Mouse (Mus musculus) hindbrain, embryonic 14.5 days (tissue): ENCODE measurements around the gene Gm20662. TPM values are rescaled to one million over a fixed set of nuclear protein-coding genes. Genes with fewer than 3 reads are reported as not detected.

Experiments
- ATAC-seq: fragments of 200-750 bp; cut with Nextera tagmentation; 2 replicates; pipeline ENCODE4 v1.8.0; 2017; ENCODE audit warnings: moderate number of reproducible peaks, mild to moderate bottlenecking, moderate TSS enrichment, moderate library complexity; ENCODE audit not compliant: low FRiP score
- DNase-seq: peaks from one replicate; pipeline ENCODE4 v3.0.0-alpha.2; 2015; ENCODE audit warnings: low spot score
- H3K27ac ChIP-seq: fragments of 300-500 bp; sonication (generic); 2 replicates; pipeline ENCODE4 v1.5.1; 2014; ENCODE audit warnings: mild to moderate bottlenecking, moderate library complexity
- H3K27me3 ChIP-seq: fragments of 300-500 bp; sonication (generic); 2 replicates; pipeline ENCODE4 v1.6.1; 2014; ENCODE audit warnings: mild to moderate bottlenecking, low read length, mixed read lengths; ENCODE audit not compliant: control insufficient read depth, insufficient read depth
- H3K36me3 ChIP-seq: fragments of 300-500 bp; sonication (generic); replicated peaks from 2 replicates; pipeline ENCODE4 v1.6.1; 2014; ENCODE audit not compliant: control insufficient read depth, insufficient read depth
- H3K4me1 ChIP-seq: fragments of 300-500 bp; sonication (generic); replicated peaks from 2 replicates; pipeline ENCODE4 v1.6.1; 2014; ENCODE audit warnings: antibody characterized with exemption, low read length, mixed read lengths; ENCODE audit not compliant: control insufficient read depth, insufficient read depth
- H3K4me2 ChIP-seq: fragments of 300-500 bp; sonication (generic); replicated peaks from 2 replicates; pipeline ENCODE4 v1.6.1; 2014; ENCODE audit warnings: mild to moderate bottlenecking, moderate library complexity
- H3K4me3 ChIP-seq: fragments of 300-500 bp; sonication (generic); replicated peaks from 2 replicates; pipeline ENCODE4 v1.5.1; 2014; ENCODE audit warnings: mild to moderate bottlenecking, low read length
- H3K9ac ChIP-seq: fragments of 300-500 bp; sonication (generic); 2 replicates; pipeline ENCODE4 v1.6.1; 2014
- H3K9me3 ChIP-seq: fragments of 300-500 bp; sonication (generic); 2 replicates; pipeline ENCODE4 v1.6.1; 2016; ENCODE audit warnings: low read length; ENCODE audit not compliant: control insufficient read depth
- WGBS: fragments of 180-500 bp; shearing (Covaris S2); extraction: QIAGEN DNeasy Blood & Tissue Kit; methylation state at CpG from one replicate; pipeline ENCODE4 v1.1.7; 2014; 5-methylcytosine and 5-hydroxymethylcytosine counted together
- polyA plus RNA-seq: library from polyadenylated mRNA; unstranded; fragments of >200 nt; fragmentation: Nextera tagmentation; extraction: Ambion mirVana; gene quantifications from 2 replicates; pipeline ENCODE4 v1.2.1, GENCODE M21; 2014

The Gm20662 gene
- polyA plus RNA-seq, 1 experiment from 2014 or later = 0.68 TPM

DNA sequence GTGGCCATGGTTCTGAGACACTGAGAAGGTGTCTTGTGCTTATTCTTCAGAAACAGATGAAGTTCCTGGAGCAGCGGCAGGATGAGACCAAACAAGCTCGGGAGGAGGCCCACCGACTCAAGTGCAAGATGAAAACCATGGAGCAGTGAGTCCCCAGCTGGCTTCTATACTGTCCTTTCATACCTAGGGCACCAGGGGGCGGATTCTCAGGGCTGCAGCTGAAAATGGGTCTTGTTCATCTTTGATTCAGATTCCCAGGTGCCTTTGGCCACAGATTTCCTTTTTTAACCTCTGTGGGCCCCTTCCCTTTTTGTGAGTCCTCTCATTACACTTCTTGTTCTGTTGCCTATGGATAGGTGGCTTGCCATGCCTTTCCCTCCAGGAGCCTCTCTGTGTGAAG is 35.2 kb upstream of the Gm20662 start:
- Histone ChIP-seq H3K36me3 (no peaks in the 10 kb centered on the region; the same call in 1 of the 2 replicates), H3K9me3 (no peaks in the 10 kb centered on the region), H3K27me3 (no peaks in the 10 kb centered on the region), H3K27ac (peak overlapping the region; percentile 84), H3K4me3 (no peak overlapping the region), H3K4me2 (no peak overlapping the region; the same call in 1 of the 2 replicates), H3K4me1 (peaks cover 16% of the 10 kb centered on the region), H3K9ac (no peak overlapping the region)
- DNase-seq (no peak), ATAC-seq (no peak)
- WGBS = 80% methylated on average over 4 of the region's 4 CpGs

DNA sequence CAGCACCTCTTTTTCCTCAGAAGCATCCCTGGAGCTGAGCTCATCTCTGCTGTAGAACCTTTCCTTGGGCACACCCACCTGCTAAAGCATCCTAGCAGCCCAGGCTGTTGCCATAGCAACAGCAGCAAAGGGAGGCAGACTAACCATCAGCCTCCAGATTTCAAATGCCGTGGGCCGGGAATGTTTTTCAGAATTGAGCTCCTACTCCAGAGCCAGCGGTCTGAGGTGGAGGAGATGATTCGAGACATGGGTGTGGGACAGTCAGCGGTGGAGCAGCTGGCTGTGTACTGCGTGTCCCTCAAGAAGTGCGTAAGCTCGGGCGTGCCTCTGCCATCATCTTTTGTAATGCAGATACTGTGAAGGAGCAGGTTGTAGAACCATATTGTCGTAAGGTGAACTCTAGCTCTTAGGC is 34.8 kb upstream of the Gm20662 start:
- Histone ChIP-seq H3K4me2 (peak overlapping the region; percentile 39), H3K9me3 (no peaks in the 10 kb centered on the region), H3K9ac (no peak overlapping the region), H3K4me1 (peaks cover 16% of the 10 kb centered on the region), H3K27ac (peak overlapping the region; percentile 84), H3K36me3 (no peaks in the 10 kb centered on the region; the same call in 1 of the 2 replicates), H3K4me3 (no peak overlapping the region), H3K27me3 (no peaks in the 10 kb centered on the region)
- 59% methylated on average over 10 of the region's 10 CpGs for WGBS
- DNase-seq = peak; percentile 67
- ATAC-seq = peak; percentile 44; the same call in 1 of the 2 replicates

DNA sequence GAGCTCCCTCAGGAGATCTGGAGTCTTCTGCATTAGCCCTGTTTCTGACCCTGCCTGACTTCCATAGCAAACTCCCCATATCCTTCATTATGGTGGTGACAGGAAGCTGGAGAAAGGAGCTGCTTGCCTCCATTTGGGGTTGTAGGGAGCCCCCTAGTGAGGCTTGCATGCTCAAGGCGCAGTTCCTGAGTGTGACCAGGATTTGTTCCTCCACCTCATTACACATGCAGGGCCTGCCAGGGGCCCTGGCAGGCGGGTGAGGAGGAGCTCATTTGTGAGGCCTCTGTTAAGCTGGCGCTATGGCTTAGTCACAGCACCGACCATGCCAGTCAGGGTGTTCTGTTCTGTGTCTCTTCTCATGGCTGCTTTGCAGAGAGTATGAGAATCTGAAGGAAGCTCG is 34.3 kb upstream of the Gm20662 start:
- ATAC-seq (peak; percentile 49; the same call in 1 of the 2 replicates), DNase-seq (peak; percentile 52)
- Histone ChIP-seq H3K4me1 (peaks cover 16% of the 10 kb centered on the region), H3K27me3 (no peaks in the 10 kb centered on the region), H3K9ac (no peak overlapping the region), H3K4me2 (peak overlapping the region; percentile 39; the same call in 1 of the 2 replicates), H3K9me3 (no peaks in the 10 kb centered on the region), H3K4me3 (no peak overlapping the region), H3K36me3 (no peaks in the 10 kb centered on the region; the same call in 1 of the 2 replicates), H3K27ac (peak overlapping the region; percentile 84)
- WGBS = 45% methylated on average over 5 of the region's 5 CpGs

DNA sequence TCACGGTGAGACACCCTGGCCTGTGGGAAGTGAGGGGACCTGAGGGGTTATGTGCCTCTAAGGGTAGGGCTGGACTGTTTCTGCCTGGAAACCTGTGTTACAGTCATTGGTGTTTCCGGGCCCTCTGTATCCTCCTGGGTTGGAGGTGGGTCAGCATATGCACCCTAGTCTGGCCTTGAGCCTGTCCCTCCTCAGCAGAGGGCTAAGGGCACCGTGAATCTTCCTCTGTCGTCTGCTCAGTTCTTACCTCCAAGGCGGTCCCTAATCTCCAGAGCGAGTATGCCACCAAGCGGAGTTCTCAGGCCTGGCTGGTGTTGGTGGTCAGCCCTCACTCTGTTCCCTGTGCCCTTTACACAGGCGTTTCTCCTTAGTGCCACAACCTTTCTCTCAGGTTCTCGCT is 33.2 kb upstream of the Gm20662 start:
- no peaks in the 10 kb centered on the region for H3K9me3 ChIP-seq
- H3K27ac ChIP-seq = no peak overlapping the region
- H3K36me3 ChIP-seq = no peaks in the 10 kb centered on the region
- H3K27me3 ChIP-seq = no peaks in the 10 kb centered on the region
- H3K4me1 ChIP-seq = peaks cover 16% of the 10 kb centered on the region
- 94% methylated on average over 9 of the region's 9 CpGs for WGBS
- no peak overlapping the region for H3K4me2 ChIP-seq
- H3K9ac ChIP-seq = no peak overlapping the region
- no peak for DNase-seq
- no peak overlapping the region for H3K4me3 ChIP-seq
- no peak for ATAC-seq

DNA sequence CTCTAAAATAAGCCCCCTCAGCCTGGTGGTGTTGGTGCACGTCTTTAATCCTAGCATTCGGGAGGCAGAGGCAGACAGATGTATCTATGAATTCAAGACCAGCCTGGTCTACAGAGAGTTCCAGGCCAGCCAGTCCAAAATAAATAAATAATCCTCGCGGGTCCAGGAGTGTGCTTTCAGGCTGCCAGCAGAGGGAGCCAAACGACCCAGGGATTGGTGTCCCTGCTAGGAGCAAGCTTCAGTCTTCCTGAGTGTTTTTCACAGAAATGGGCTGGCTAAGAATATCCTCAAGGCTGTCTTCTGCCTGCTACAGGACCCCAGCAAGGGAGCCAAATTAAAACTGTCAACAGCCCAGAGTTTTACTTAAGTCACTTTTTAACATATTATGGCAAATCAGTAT is 32.4 kb upstream of the Gm20662 start:
- H3K9ac ChIP-seq = no peak overlapping the region
- H3K27me3 ChIP-seq = no peaks in the 10 kb centered on the region
- WGBS = 32% methylated on average over 5 of the region's 5 CpGs
- ATAC-seq (peak; percentile 58; the same call in 1 of the 2 replicates), DNase-seq (peak; percentile 87)
- no peaks in the 10 kb centered on the region for H3K9me3 ChIP-seq
- no peaks in the 10 kb centered on the region for H3K36me3 ChIP-seq
- H3K4me1 ChIP-seq = peaks cover 16% of the 10 kb centered on the region
- no peak overlapping the region for H3K4me2 ChIP-seq
- H3K27ac ChIP-seq = no peak overlapping the region
- no peak overlapping the region for H3K4me3 ChIP-seq

DNA sequence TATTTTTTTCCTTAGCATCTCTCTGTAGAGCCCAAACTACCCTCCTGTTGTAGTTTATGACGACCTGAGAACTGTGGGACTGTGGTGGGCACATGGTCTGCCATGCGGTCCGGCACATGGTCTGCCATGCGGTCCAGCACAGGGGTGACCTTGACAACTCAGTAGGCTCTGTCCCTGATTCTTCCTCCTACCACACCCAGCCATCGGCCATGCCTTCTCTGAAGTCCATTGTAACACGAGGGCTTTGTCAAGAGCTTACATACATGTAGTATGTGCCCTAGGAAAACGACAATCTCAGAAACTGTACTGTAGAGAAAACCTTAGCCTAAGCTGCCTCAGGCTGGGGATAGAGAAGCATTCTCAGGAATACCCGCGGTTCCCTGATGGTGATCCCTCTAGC is 31.5 kb upstream of the Gm20662 start:
- H3K4me2 ChIP-seq = no peak overlapping the region

DNA sequence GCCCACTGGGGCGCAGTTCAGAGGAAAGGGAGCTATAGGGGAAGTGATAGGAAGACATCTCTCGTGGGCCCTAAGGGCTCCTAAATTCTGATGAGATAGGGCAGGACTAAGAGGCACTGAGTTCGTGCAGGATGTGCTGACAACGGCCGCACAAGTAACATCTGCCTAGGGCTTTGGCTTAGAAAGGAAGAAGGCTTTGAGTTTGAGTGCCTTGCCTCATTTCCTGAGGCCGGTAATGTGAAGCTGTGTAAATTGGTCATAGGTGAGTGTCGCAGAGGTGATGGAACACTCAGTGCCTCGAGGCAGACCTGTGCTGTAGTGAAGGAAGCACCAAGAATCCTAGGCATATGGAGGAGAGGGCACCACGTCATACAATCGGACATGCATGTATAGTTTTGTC is 29.5 kb upstream of the Gm20662 start:
- 93% methylated on average over 10 of the region's 10 CpGs for WGBS

More for the DNA sequence above, 31.5 kb upstream of the Gm20662 start:
- Histone ChIP-seq H3K4me3 (no peak overlapping the region), H3K27me3 (no peaks in the 10 kb centered on the region), H3K9ac (no peak overlapping the region), H3K27ac (no peak overlapping the region), H3K4me1 (peaks cover 16% of the 10 kb centered on the region), H3K9me3 (no peaks in the 10 kb centered on the region), H3K36me3 (no peaks in the 10 kb centered on the region)
- ATAC-seq = no peak
- DNase-seq = no peak
- 91% methylated on average over 9 of the region's 9 CpGs for WGBS

DNA sequence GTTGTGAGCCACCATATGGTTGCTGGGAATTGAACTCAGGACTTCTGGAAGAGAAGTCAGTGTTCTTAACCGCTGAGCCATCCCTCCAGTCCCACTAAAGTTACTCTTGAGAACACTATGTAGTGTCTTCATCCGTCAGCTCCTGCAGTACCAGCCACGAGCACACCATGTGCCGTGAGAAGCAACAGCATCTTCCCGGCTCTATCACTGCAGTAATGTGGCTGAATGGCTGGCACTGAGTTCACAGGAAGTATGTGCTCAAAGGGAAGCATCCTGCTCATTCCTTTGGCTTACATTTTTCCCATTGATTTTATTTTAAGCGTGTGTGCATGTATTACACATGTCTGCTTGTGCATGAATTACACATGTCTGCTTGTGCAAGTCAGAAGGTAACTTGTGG is 28.7 kb upstream of the Gm20662 start:
- DNase-seq (no peak), ATAC-seq (no peak)
- no peak overlapping the region for H3K27ac ChIP-seq
- 89% methylated on average over 6 of the region's 6 CpGs for WGBS
- no peaks in the 10 kb centered on the region for H3K36me3 ChIP-seq
- no peaks in the 10 kb centered on the region for H3K4me1 ChIP-seq
- no peaks in the 10 kb centered on the region for H3K27me3 ChIP-seq
- H3K9me3 ChIP-seq = no peaks in the 10 kb centered on the region
- H3K9ac ChIP-seq = no peak overlapping the region
- no peak overlapping the region for H3K4me3 ChIP-seq
- H3K4me2 ChIP-seq = no peak overlapping the region

More for the DNA sequence above, 29.5 kb upstream of the Gm20662 start:
- Histone ChIP-seq H3K9ac (no peak overlapping the region), H3K36me3 (no peaks in the 10 kb centered on the region), H3K4me3 (no peak overlapping the region), H3K4me1 (peaks cover 6% of the 10 kb centered on the region; the same call in 1 of the 2 replicates), H3K27ac (no peak overlapping the region), H3K27me3 (no peaks in the 10 kb centered on the region), H3K9me3 (no peaks in the 10 kb centered on the region), H3K4me2 (no peak overlapping the region)
- no peak for ATAC-seq
- DNase-seq = no peak

DNA sequence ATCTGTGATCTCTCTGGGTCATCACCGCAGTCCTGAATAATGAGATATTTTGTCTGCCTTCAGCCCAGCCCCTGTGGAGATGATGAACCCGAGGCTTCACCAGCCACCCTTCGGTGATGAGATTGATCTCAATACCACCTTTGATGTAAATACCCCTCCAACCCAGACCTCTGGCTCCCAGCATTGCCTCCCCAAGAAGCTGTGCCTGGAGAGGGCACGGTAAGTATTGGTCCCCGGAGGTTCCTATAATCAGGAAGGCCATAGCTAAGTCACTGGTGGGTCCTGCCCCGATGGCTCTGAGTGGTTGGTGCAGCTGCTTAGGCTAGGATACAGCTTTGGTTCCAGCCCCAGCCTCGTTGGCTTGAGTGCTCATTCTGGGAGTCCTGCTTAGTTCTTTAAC is 27.6 kb upstream of the Gm20662 start:
- WGBS = 95% methylated on average over 7 of the region's 7 CpGs
- no peak overlapping the region for H3K27ac ChIP-seq
- H3K9me3 ChIP-seq = no peaks in the 10 kb centered on the region
- no peaks in the 10 kb centered on the region for H3K36me3 ChIP-seq
- H3K4me2 ChIP-seq = no peak overlapping the region
- DNase-seq (no peak), ATAC-seq (no peak)
- H3K9ac ChIP-seq = no peak overlapping the region
- H3K27me3 ChIP-seq = no peaks in the 10 kb centered on the region
- H3K4me3 ChIP-seq = no peak overlapping the region
- no peaks in the 10 kb centered on the region for H3K4me1 ChIP-seq

DNA sequence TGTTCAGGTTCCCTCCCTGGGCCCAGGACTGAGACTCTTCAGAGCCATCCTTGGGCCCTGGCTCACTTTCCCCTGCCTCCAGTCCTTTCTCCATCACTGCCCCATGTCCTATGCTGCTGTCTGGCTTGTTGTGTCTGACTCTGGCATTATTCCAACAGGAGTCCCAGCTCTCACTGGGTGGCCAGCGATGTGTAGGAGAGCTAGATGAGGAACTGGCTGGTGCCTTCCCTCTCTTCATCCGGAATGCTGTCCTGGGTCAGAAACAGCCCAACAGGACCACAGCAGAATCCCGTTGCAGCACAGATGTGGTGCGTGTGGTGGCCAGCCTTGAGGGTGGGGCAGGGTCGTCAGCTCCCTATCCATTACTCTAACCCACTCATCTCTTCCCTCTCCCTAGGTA is 25.8 kb upstream of the Gm20662 start:
- 89% methylated on average over 5 of the region's 5 CpGs for WGBS
- H3K4me2 ChIP-seq = no peak overlapping the region
- no peak overlapping the region for H3K9ac ChIP-seq
- DNase-seq = no peak
- H3K27ac ChIP-seq = no peak overlapping the region
- H3K27me3 ChIP-seq = no peaks in the 10 kb centered on the region
- ATAC-seq = no peak
- no peak overlapping the region for H3K4me3 ChIP-seq
- no peaks in the 10 kb centered on the region for H3K4me1 ChIP-seq
- H3K36me3 ChIP-seq = no peaks in the 10 kb centered on the region
- H3K9me3 ChIP-seq = no peaks in the 10 kb centered on the region
